12 mouse cellular contexts compared by ENCODE assay signal in genomic region chr8:87700321-87700720, GRCm38 (mm10).
DNase-seq lines count a peak whose midpoint lies in the region; ATAC-seq and TF ChIP-seq lines count a peak whose summit lies in the region.
"Had no signal": no experiment of that assay in that cellular context is flagged by ENCODE, and none has a peak within 500 bp of the region (broad histone marks: within the 10 kb centered on the region; RNA-seq: fewer than 3 reads in every experiment).

No protein-coding gene starts in this region.

- intact Hi-C loops in gastrocnemius, adult 2 months (cut with DNase I): loop anchor here (5.0 kb wide), 1 partner anchor 38 kb away; no protein-coding TSS in a partner anchor

- ATAC-seq in hindbrain, embryonic 13.5 days (ENCODE audit: low FRiP score): no peak
- no peak for ATAC-seq in hindbrain, embryonic 16.5 days
- no peak for ATAC-seq in liver, postnatal 0 days

- H3K9me3 ChIP-seq in hindbrain, embryonic 13.5 days: no peaks in the 10 kb centered on the region
- H3K9me3 ChIP-seq in hindbrain, embryonic 16.5 days (ENCODE audit: control insufficient read depth, low read length): no peaks in the 10 kb centered on the region
- H3K9me3 ChIP-seq in liver, postnatal 0 days (ENCODE audit: low read length): no peaks in the 10 kb centered on the region
- H3K9me3 ChIP-seq: embryonic facial prominence, embryonic 13.5 days; heart, embryonic 12.5 days; neural tube, embryonic 12.5 days had no signal

- no peaks in the 10 kb centered on the region for H3K27me3 ChIP-seq in hindbrain, embryonic 13.5 days
- no peaks in the 10 kb centered on the region for H3K27me3 ChIP-seq in hindbrain, embryonic 16.5 days (replicated peaks; ENCODE audit: control insufficient read depth, insufficient read depth, low read length)
- H3K27me3 ChIP-seq in liver, postnatal 0 days (ENCODE audit: insufficient read depth, low read length): no peaks in the 10 kb centered on the region
- H3K27me3 ChIP-seq: embryonic facial prominence, embryonic 13.5 days; heart, embryonic 12.5 days; neural tube, embryonic 12.5 days had no signal

- TF ChIP-seq EP300 in liver, postnatal 0 days (IDR thresholded peaks at IDR 0.05; ENCODE audit: low read depth): no peak

- H3K9ac ChIP-seq in hindbrain, embryonic 13.5 days: no peak overlapping the region
- H3K9ac ChIP-seq in hindbrain, embryonic 16.5 days (ENCODE audit: low read depth, low read length): no peak overlapping the region
- no peak overlapping the region for H3K9ac ChIP-seq in liver, postnatal 0 days (replicated peaks)
- H3K9ac ChIP-seq: embryonic facial prominence, embryonic 13.5 days; heart, embryonic 12.5 days; neural tube, embryonic 12.5 days had no signal

- no peak for TF ChIP-seq CTCF in liver, postnatal 0 days (IDR thresholded peaks at IDR 0.05; ENCODE audit: low read depth)
- no peak for TF ChIP-seq CTCF in gastrocnemius, adult 2 months (IDR thresholded peaks at IDR 0.05)

- no peak overlapping the region for H3K4me2 ChIP-seq in hindbrain, embryonic 13.5 days
- no peak overlapping the region for H3K4me2 ChIP-seq in hindbrain, embryonic 16.5 days (ENCODE audit: low read length)
- H3K4me2 ChIP-seq in liver, postnatal 0 days (ENCODE audit: low read depth, low read length): no peak overlapping the region
- H3K4me2 ChIP-seq: embryonic facial prominence, embryonic 13.5 days; heart, embryonic 12.5 days; neural tube, embryonic 12.5 days had no signal

- no peak overlapping the region for H3K4me3 ChIP-seq in hindbrain, embryonic 13.5 days
- no peak overlapping the region for H3K4me3 ChIP-seq in hindbrain, embryonic 16.5 days (ENCODE audit: low read length)
- no peak overlapping the region for H3K4me3 ChIP-seq in liver, postnatal 0 days (ENCODE audit: low read depth, low read length)
- no peak overlapping the region for H3K4me3 ChIP-seq in gastrocnemius, adult 2 months
- H3K4me3 ChIP-seq: embryonic facial prominence, embryonic 13.5 days; heart, embryonic 12.5 days; neural tube, embryonic 12.5 days had no signal

- 77% methylated on average over 12 of the region's 12 CpGs for WGBS in hindbrain, embryonic 13.5 days
- WGBS in hindbrain, embryonic 16.5 days: 74% methylated on average over 12 of the region's 12 CpGs
- 32% methylated on average over 12 of the region's 12 CpGs for WGBS in liver, postnatal 0 days (ENCODE audit: insufficient replicate concordance)

- DNase-seq in urinary bladder, postnatal 14 days (ENCODE audit: low spot score): peak; percentile 55
- no peak for DNase-seq in urinary bladder, adult 18-20 months (ENCODE audit: low spot score in 2 of 2)
- DNase-seq in liver, postnatal 0 days: peak; percentile 45
- no peak for DNase-seq in neural tube, embryonic 10.5 days (ENCODE audit: extremely low spot score, low spot score)
- DNase-seq in cerebellum, adult 18-20 months: no peak
- DNase-seq in gastrocnemius, adult 2 months: no peak

- peaks cover 82% of the 10 kb centered on the region for H3K4me1 ChIP-seq in hindbrain, embryonic 13.5 days (replicated peaks)
- H3K4me1 ChIP-seq in hindbrain, embryonic 16.5 days (ENCODE audit: control insufficient read depth, insufficient read depth, low read depth, low read length): peaks cover 37% of the 10 kb centered on the region
- H3K4me1 ChIP-seq in liver, postnatal 0 days (ENCODE audit: insufficient read depth): no peaks in the 10 kb centered on the region

- no peaks in the 10 kb centered on the region for H3K36me3 ChIP-seq in hindbrain, embryonic 13.5 days
- H3K36me3 ChIP-seq in hindbrain, embryonic 16.5 days (ENCODE audit: control insufficient read depth, insufficient read depth, low read length): no peaks in the 10 kb centered on the region
- no peaks in the 10 kb centered on the region for H3K36me3 ChIP-seq in liver, postnatal 0 days (replicated peaks; ENCODE audit: insufficient read depth, low read length)
- H3K36me3 ChIP-seq: embryonic facial prominence, embryonic 13.5 days; heart, embryonic 12.5 days; neural tube, embryonic 12.5 days had no signal

- H3K27ac ChIP-seq in hindbrain, embryonic 13.5 days: 0 out of 2 replicates have a peak overlapping the region, but pooled peaks have one; percentile 12
- no peak overlapping the region for H3K27ac ChIP-seq in hindbrain, embryonic 16.5 days (ENCODE audit: low read depth, low read length)
- H3K27ac ChIP-seq in liver, postnatal 0 days (ENCODE audit: low read depth): no peak overlapping the region
- no peak overlapping the region for H3K27ac ChIP-seq in gastrocnemius, adult 2 months
- H3K27ac ChIP-seq: embryonic facial prominence, embryonic 13.5 days; macrophage; neural tube, embryonic 12.5 days had no signal

Comparison
In these comparisons a context has a peak if more than half of its experiments do, and no peak if none do; other contexts are left out.
1. DNase-seq: peak in urinary bladder, postnatal 14 days (single experiment) and liver, postnatal 0 days (single experiment); none in urinary bladder, adult 18-20 months (0 of 2), neural tube, embryonic 10.5 days (single experiment), cerebellum, adult 18-20 months (0 of 2) and gastrocnemius, adult 2 months (single experiment).